Mouse (Mus musculus) heart, postnatal 0 days (tissue): ENCODE data around the gene Chst15. TPM values are rescaled to one million over a fixed set of nuclear protein-coding genes. Genes with fewer than 3 reads are reported as not detected.

Experiments used
- ATAC-seq: fragments of 200-750 bp; cut with Nextera tagmentation; 2 replicates; pipeline ENCODE4 v1.8.0; 2017; ENCODE audit warnings: low read depth, moderate number of reproducible peaks, moderate library complexity; ENCODE audit not compliant: insufficient read depth
- DNase-seq: peaks from one replicate; pipeline ENCODE4 v3.0.0-alpha.2; 2016; ENCODE audit warnings: low spot score
- H3K27ac ChIP-seq: fragments of 300-500 bp; sonication (generic); 2 replicates; pipeline ENCODE4 v1.5.1; 2014; ENCODE audit warnings: low read depth, mild to moderate bottlenecking
- H3K27me3 ChIP-seq: fragments of 300-500 bp; sonication (generic); 2 replicates; pipeline ENCODE4 v1.6.1; 2014; ENCODE audit warnings: low read length, mixed read lengths; ENCODE audit not compliant: control insufficient read depth, insufficient read depth
- H3K36me3 ChIP-seq: fragments of 300-500 bp; sonication (generic); replicated peaks from 2 replicates; pipeline ENCODE4 v1.6.1; 2014; ENCODE audit warnings: low read length, mixed read lengths; ENCODE audit not compliant: control insufficient read depth, insufficient read depth
- H3K4me1 ChIP-seq: fragments of 300-500 bp; sonication (generic); 2 replicates; pipeline ENCODE4 v1.6.1; 2014; ENCODE audit warnings: antibody characterized with exemption; ENCODE audit not compliant: control insufficient read depth, insufficient read depth
- H3K4me2 ChIP-seq: fragments of 300-500 bp; sonication (generic); 2 replicates; pipeline ENCODE4 v1.6.1; 2014; ENCODE audit warnings: low read depth, mild to moderate bottlenecking, low read length, moderate library complexity
- H3K4me3 ChIP-seq: fragments of 300-500 bp; sonication (generic); 2 replicates; pipeline ENCODE4 v1.5.1; 2014; ENCODE audit warnings: low read depth, low read length
- H3K9ac ChIP-seq: fragments of 300-500 bp; sonication (generic); replicated peaks from 2 replicates; pipeline ENCODE4 v1.6.1; 2014; ENCODE audit warnings: low read depth, low read length, mixed read lengths
- H3K9me3 ChIP-seq: fragments of 300-500 bp; sonication (generic); replicated peaks from 2 replicates; pipeline ENCODE4 v1.6.1; 2016; ENCODE audit warnings: low read length; ENCODE audit not compliant: control insufficient read depth
- CTCF ChIP-seq: IDR thresholded peaks from 2 replicates; pipeline ENCODE4 v1.5.1; 2016; ENCODE audit warnings: antibody characterized with exemption, control low read depth, low read depth
- EP300 ChIP-seq: IDR thresholded peaks from 2 replicates; pipeline ENCODE4 v1.6.1; 2016; ENCODE audit warnings: antibody characterized with exemption, low read depth
- WGBS: fragments of 180-500 bp; shearing (Covaris S2); extraction: QIAGEN DNeasy Blood & Tissue Kit; methylation state at CpG from one replicate; pipeline ENCODE4 v1.1.7; 2014; 5-methylcytosine and 5-hydroxymethylcytosine counted together
- polyA plus RNA-seq: library from polyadenylated mRNA; unstranded; fragments of >200 nt; fragmentation: Nextera tagmentation; extraction: Ambion mirVana; gene quantifications from 2 replicates; pipeline ENCODE4 v1.2.1, GENCODE M21; 2015
- total RNA-seq: library from RNA; depleted of rRNA; stranded (reverse); fragments of >200 nt; gene quantifications from 2 replicates; pipeline ENCODE4 v1.2.3, GENCODE M21; 2014; ENCODE audit warnings: low replicate concordance

Gene Chst15
- total and polyA plus RNA-seq, 2 experiments from 2014 or later = 4.3 to 5.8 TPM

DNA sequence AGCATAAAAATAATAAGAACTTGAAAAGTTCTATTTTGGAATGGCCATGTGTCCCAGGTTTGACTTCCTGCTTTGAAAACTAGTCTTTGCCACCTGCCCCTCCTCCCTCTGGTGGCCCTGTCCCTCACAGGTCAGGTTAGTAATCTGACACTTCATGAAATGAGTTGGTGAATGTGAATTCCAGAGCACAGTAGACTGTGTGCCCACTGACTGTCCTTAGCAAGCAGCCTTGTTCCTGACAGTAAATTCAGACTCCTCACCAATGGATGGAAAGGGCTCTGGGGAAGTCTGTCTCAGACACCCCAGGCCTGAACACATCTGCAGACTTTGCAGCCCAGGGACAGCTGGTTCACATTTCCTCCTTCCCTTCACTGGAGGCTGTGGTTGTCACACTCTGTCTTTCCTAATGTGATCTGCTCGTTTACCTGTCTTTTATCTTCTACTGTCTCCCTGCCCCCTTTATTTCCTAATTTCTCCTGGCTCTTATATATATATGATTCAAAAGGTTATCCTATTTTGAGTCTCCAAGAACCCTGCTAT, 112.9 kb downstream of the Chst15 start:
- no peak overlapping the region for H3K4me2 ChIP-seq
- no peaks in the 10 kb centered on the region for H3K4me1 ChIP-seq
- H3K9ac ChIP-seq = no peak overlapping the region
- H3K27me3 ChIP-seq = no peaks in the 10 kb centered on the region
- no peak for TF ChIP-seq EP300
- no peak for TF ChIP-seq CTCF
- no peaks in the 10 kb centered on the region for H3K9me3 ChIP-seq
- ATAC-seq (no peak), DNase-seq (no peak)
- no peaks in the 10 kb centered on the region for H3K36me3 ChIP-seq
- 9% methylated on average over 1 of the region's 1 CpGs for WGBS
- H3K27ac ChIP-seq = no peak overlapping the region
- H3K4me3 ChIP-seq = no peak overlapping the region

- H3K27me3 ChIP-seq = no peaks in the 10 kb centered on the region
- H3K27ac ChIP-seq = no peak overlapping the region
- no peaks in the 10 kb centered on the region for H3K36me3 ChIP-seq
- no peaks in the 10 kb centered on the region for H3K9me3 ChIP-seq
- DNase-seq (no peak), ATAC-seq (no peak)
- TF ChIP-seq CTCF (no peak), EP300 (no peak)
- WGBS = 29% methylated on average over 6 of the region's 6 CpGs
- H3K4me2 ChIP-seq = no peak overlapping the region
- no peak overlapping the region for H3K4me3 ChIP-seq
- H3K9ac ChIP-seq = no peak overlapping the region
- H3K4me1 ChIP-seq = no peaks in the 10 kb centered on the region
Observed at GRCm38 (mm10) chr7:132199686-132200085, 117.3 kb downstream of the Chst15 start.

DNA sequence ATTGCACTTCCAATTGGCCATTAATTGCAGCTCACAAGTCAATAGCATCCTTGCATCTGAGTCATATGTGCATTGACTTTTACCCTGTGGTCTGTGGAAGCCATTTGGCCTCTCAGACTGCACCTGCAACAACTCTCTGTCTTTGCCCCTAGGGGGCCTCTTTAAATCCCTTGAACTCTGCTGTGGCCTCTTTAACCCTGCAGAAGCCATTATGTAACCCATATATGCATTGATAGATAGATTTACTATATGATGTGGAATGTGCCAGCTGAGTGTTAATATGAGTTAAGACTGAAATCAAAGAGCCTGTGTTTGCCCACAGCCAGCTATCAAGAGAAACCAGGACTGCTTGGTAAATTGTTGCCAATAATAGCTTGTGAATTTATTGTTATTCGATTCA, 118.2 kb downstream of the Chst15 start:
- ATAC-seq = no peak

DNA sequence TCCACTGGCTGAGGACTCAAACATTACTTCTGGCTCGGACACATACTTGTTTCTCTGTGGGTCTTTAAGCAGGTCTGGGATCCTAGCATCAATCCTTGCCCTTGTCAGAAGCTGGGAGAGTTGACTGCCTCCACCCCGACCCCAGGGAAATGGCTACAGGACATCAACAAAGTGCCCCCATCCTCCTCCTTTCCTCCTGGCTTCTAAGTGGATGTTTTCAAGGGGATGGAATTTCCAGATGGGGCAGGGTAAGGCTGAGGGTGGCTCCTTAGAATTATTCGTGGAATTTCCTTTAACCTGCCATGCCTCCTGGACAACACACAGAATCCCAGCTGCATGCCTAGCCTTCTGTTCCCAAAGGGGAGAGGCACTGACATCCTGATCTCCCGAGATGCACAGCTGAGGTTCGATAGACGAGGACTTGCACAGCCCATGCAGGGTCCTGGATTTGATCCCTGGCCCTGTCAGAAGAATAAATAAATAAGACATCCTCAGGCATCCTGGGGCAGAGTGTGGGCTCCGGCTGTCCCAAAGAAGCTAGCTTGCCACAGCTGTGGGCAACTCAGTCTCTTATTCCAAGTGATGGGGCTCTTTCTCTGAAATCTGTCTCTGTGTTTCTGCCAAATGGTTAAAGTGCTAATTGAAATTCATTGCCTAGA, 119.1 kb downstream of the Chst15 start:
- Histone ChIP-seq H3K36me3 (no peaks in the 10 kb centered on the region), H3K4me2 (no peak overlapping the region), H3K4me1 (no peaks in the 10 kb centered on the region), H3K9ac (no peak overlapping the region), H3K9me3 (no peaks in the 10 kb centered on the region), H3K27ac (no peak overlapping the region), H3K27me3 (no peaks in the 10 kb centered on the region), H3K4me3 (no peak overlapping the region)
- 31% methylated on average over 7 of the region's 7 CpGs for WGBS
- no peak for ATAC-seq
- DNase-seq = no peak
- TF ChIP-seq EP300 (no peak), CTCF (no peak)

More for the DNA sequence above, 118.2 kb downstream of the Chst15 start:
- Histone ChIP-seq H3K4me1 (no peaks in the 10 kb centered on the region), H3K4me3 (no peak overlapping the region), H3K9me3 (no peaks in the 10 kb centered on the region), H3K9ac (no peak overlapping the region), H3K27me3 (no peaks in the 10 kb centered on the region), H3K36me3 (no peaks in the 10 kb centered on the region), H3K27ac (no peak overlapping the region), H3K4me2 (no peak overlapping the region)
- DNase-seq = no peak
- 68% methylated on average over 1 of the region's 1 CpGs for WGBS
- TF ChIP-seq EP300 = no peak
- TF ChIP-seq CTCF = no peak

DNA sequence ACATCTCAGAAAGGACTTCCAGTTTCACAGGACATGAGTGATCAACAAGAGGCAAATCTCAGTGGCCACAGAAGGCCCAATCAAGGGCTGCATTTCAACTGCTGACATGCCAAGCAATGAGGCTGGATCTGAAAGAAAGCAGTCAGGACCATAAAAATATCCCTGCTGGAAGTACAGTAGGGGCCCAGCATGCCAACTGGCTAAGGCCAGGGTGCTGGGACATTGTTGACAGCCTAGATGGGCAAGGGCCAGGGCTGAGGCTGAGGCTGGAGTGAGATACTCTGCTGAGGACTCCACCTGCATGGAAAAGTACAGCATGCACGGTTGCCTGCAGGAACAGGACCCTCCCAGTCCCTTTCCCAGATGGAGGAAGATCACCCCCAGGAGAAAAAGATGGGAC, 120.4 kb downstream of the Chst15 start:
- ATAC-seq (no peak; the same call in 1 of the 2 replicates), DNase-seq (no peak)
- TF ChIP-seq EP300 (no peak), CTCF (no peak)
- Histone ChIP-seq H3K9me3 (no peaks in the 10 kb centered on the region), H3K36me3 (no peaks in the 10 kb centered on the region), H3K27me3 (no peaks in the 10 kb centered on the region), H3K4me2 (no peak overlapping the region), H3K4me3 (no peak overlapping the region), H3K27ac (no peak overlapping the region), H3K9ac (no peak overlapping the region), H3K4me1 (no peaks in the 10 kb centered on the region)
- WGBS = 68% methylated on average over 1 of the region's 1 CpGs

DNA sequence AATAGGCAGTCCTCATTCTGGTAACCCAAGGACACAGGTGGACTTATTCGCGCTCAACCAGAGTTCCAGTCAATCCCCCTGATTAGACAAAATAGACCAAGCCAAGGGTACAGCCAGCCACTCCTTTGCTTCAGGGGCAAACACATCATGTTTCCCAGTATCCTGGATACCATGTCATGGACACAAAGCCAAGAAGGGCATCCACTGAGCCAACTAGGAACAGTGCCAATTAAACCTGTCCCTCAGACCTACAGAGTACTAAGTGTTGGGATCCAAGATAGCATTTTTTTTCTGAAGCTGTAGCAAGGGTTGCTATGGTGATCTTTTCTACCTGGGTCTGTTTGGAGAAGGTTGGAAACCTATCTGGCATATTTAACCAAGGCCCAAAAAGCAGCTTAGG, 123.4 kb downstream of the Chst15 start:
- no peaks in the 10 kb centered on the region for H3K27me3 ChIP-seq
- H3K9me3 ChIP-seq = no peaks in the 10 kb centered on the region
- ATAC-seq = no peak
- no peaks in the 10 kb centered on the region for H3K36me3 ChIP-seq
- no peak overlapping the region for H3K4me2 ChIP-seq
- H3K27ac ChIP-seq = no peak overlapping the region
- DNase-seq = no peak
- TF ChIP-seq CTCF (no peak), EP300 (no peak)
- H3K4me3 ChIP-seq = no peak overlapping the region
- H3K9ac ChIP-seq = no peak overlapping the region
- WGBS = 75% methylated on average over 2 of the region's 2 CpGs
- H3K4me1 ChIP-seq = no peaks in the 10 kb centered on the region
